Mouse (Mus musculus): ENCODE measurements around the gene Abtb2.

DNA sequence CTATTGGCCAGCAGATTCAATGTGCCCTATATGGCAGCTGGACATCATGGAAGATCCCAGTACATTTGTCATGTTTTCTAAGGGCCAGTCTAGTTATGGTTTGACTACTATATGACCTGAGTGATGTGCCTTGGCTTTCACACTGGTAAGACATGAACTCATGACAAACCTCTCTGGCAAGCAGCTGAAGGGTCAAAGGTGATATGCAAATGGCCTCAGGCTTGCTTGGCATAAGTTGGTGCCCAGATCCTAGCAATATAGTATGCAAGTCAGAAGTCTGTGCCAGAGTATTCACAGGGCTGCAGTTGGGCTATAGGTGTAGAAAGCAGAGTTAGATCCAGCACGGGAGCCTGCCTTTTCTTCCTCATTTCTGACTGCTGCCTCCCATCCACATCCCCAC, 125.2 kb downstream of the Abtb2 start:
- no peak for TF ChIP-seq REST (IDR thresholded peaks at IDR 0.05; ENCODE audit: insufficient read depth, insufficient read length)
- TF ChIP-seq E2F4 (IDR thresholded peaks at IDR 0.05; ENCODE audit: insufficient read depth): no peak
- no peak for TF ChIP-seq USF1 (IDR thresholded peaks at IDR 0.05; ENCODE audit: low read depth)
- no peak for TF ChIP-seq MYOD1 (IDR thresholded peaks at IDR 0.05; ENCODE audit: control insufficient read depth in 1 of 3, insufficient read length in 2 of 3, low read depth in 2 of 3)
- no peak for TF ChIP-seq MAX (IDR thresholded peaks at IDR 0.05; ENCODE audit: low read depth)
- no peak for TF ChIP-seq POLR2A (IDR thresholded peaks at IDR 0.05; ENCODE audit: insufficient read length, low read depth)
- no peak for TF ChIP-seq CEBPB (IDR thresholded peaks at IDR 0.05; ENCODE audit: insufficient read depth, poor library complexity, severe bottlenecking)
- no peak for TF ChIP-seq POLR2AphosphoS2 (IDR thresholded peaks at IDR 0.05; ENCODE audit: insufficient read length, low read depth)
